Mouse (Mus musculus) testis, adult 2 months (tissue): ENCODE results near the gene Cd274.

ENCODE experiments used
- CTCF ChIP-seq: fragments of 200-500 bp; IDR thresholded peaks from 2 replicates; pipeline ENCODE4 v1.5.1; 2012; ENCODE audit warnings: low read depth, mild to moderate bottlenecking, inconsistent platforms, low read length, moderate library complexity; ENCODE audit not compliant: control insufficient read depth, insufficient read depth, insufficient replicate concordance
- POLR2A ChIP-seq: fragments of 200-500 bp; IDR thresholded peaks from 2 replicates; pipeline ENCODE4 v1.6.1; 2012; ENCODE audit warnings: low read depth, mild to moderate bottlenecking, inconsistent platforms, low read length, moderate library complexity; ENCODE audit not compliant: control insufficient read depth

DNA sequence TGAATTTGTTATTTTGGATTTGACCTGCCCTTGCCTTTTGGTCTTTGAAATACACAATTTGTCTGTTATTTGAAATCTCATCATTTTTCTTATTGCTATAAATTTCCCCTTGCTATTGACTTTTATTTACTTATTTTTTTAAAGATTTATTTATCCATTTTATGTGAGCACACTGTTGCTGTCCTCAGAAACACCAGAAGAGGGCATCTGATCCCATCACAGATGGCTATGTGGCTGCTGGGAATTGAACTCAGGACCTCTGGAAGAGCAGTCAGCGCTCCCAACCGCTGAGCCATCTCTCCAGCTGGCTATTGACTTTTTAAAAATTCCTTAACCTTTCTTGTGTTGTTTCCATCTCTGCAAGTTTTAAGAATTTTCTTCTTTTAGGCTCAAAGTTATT is 30.6 kb upstream of the Cd274 start:
- TF ChIP-seq CTCF (no peak), POLR2A (no peak)
